Mouse (Mus musculus) forebrain, embryonic 14.5 days (tissue): ENCODE results near the gene Sdhaf1. TPM values are rescaled to one million over a fixed set of nuclear protein-coding genes. Genes with fewer than 3 reads are reported as not detected.

Source experiments
- ATAC-seq: fragments of 200-750 bp; cut with Nextera tagmentation; 2 replicates; pipeline ENCODE4 v1.8.0; 2017; ENCODE audit warnings: mild to moderate bottlenecking, moderate library complexity
- DNase-seq: peaks from one replicate; pipeline ENCODE4 v3.0.0-alpha.2; 2015; ENCODE audit warnings: low spot score
- H3K27ac ChIP-seq: fragments of 300-500 bp; sonication (generic); 2 replicates; pipeline ENCODE4 v1.5.1; 2014; ENCODE audit warnings: low read depth, mild to moderate bottlenecking, control low read depth, low read length, moderate library complexity
- H3K27me3 ChIP-seq: fragments of 300-500 bp; sonication (generic); replicated peaks from 2 replicates; pipeline ENCODE4 v1.6.1; 2014; ENCODE audit warnings: low read length, control low read depth, mixed read lengths; ENCODE audit not compliant: control insufficient read depth, insufficient read depth
- H3K36me3 ChIP-seq: fragments of 300-500 bp; sonication (generic); 2 replicates; pipeline ENCODE4 v1.6.1; 2014; ENCODE audit warnings: low read length, control low read depth; ENCODE audit not compliant: control insufficient read depth, insufficient read depth
- H3K4me1 ChIP-seq: fragments of 300-500 bp; sonication (generic); 2 replicates; pipeline ENCODE4 v1.6.1; 2014; ENCODE audit warnings: antibody characterized with exemption, low read length, control low read depth; ENCODE audit not compliant: control insufficient read depth, insufficient read depth
- H3K4me2 ChIP-seq: fragments of 300-500 bp; sonication (generic); 2 replicates; pipeline ENCODE4 v1.6.1; 2014; ENCODE audit warnings: mild to moderate bottlenecking, control low read depth, low read length
- H3K4me3 ChIP-seq: fragments of 300-500 bp; sonication (generic); 2 replicates; pipeline ENCODE4 v1.5.1; 2014; ENCODE audit warnings: low read depth, low read length, control low read depth
- H3K9ac ChIP-seq: fragments of 300-500 bp; sonication (generic); 2 replicates; pipeline ENCODE4 v1.6.1; 2014; ENCODE audit warnings: mild to moderate bottlenecking, low read length, control low read depth, moderate library complexity
- H3K9me3 ChIP-seq: fragments of 300-500 bp; sonication (generic); replicated peaks from 2 replicates; pipeline ENCODE4 v1.6.1; 2016; ENCODE audit warnings: low read length, control low read depth, mixed read lengths; ENCODE audit not compliant: control insufficient read depth
- WGBS: fragments of 180-500 bp; shearing (Covaris S2); extraction: QIAGEN DNeasy Blood & Tissue Kit; methylation state at CpG from one replicate; pipeline ENCODE4 v1.1.7; 2014; 5-methylcytosine and 5-hydroxymethylcytosine counted together
- polyA plus RNA-seq: library from polyadenylated mRNA; unstranded; fragments of >200 nt; fragmentation: Nextera tagmentation; extraction: Ambion mirVana; gene quantifications from 2 replicates; pipeline ENCODE4 v1.2.1, GENCODE M21; 2014

Gene Sdhaf1
- polyA plus RNA-seq, 1 experiment from 2014 or later: 23.8 TPM

- 5% methylated on average over 27 of the region's 27 CpGs for WGBS
- H3K27me3 ChIP-seq: no peaks in the 10 kb centered on the region
- H3K27ac ChIP-seq: peak within 1 kb of the TSS; percentile 28; the same call in 1 of the 2 replicates
- peak within 1 kb of the TSS; percentile 92 for H3K4me2 ChIP-seq
- H3K36me3 ChIP-seq: peaks cover 44% of the 10 kb centered on the region
- DNase-seq (peak; percentile 98), ATAC-seq (peak; percentile 100)
- H3K4me1 ChIP-seq: peaks cover 6% of the 10 kb centered on the region
- H3K9me3 ChIP-seq: no peaks in the 10 kb centered on the region
- peak within 1 kb of the TSS; percentile 77 for H3K9ac ChIP-seq
- peak within 1 kb of the TSS; percentile 54 for H3K4me3 ChIP-seq
Observed at GRCm38 (mm10) chr7:30308076-30309005, 15.4 kb downstream of the Sdhaf1 start, which contains the start of gene Alkbh6. Gene Alkbh6, plus strand, starts transcription at chr7:30308717.

- 95% methylated on average over 16 of the region's 16 CpGs for WGBS
- Histone ChIP-seq H3K36me3 (peaks cover 54% of the 10 kb centered on the region), H3K4me3 (no peak overlapping the region), H3K27ac (no peak overlapping the region), H3K9me3 (no peaks in the 10 kb centered on the region), H3K27me3 (no peaks in the 10 kb centered on the region), H3K4me1 (peaks cover 6% of the 10 kb centered on the region), H3K4me2 (no peak overlapping the region), H3K9ac (no peak overlapping the region)
- ATAC-seq: no peak
- peak; percentile 41 for DNase-seq
Observed at GRCm38 (mm10) chr7:30306083-30306779, 17.5 kb downstream of the Sdhaf1 start.

- Histone ChIP-seq H3K36me3 (peaks cover 88% of the 10 kb centered on the region), H3K4me3 (no peak overlapping the region), H3K4me1 (no peaks in the 10 kb centered on the region), H3K27me3 (no peaks in the 10 kb centered on the region), H3K27ac (no peak overlapping the region), H3K9me3 (no peaks in the 10 kb centered on the region), H3K9ac (no peak overlapping the region), H3K4me2 (no peak overlapping the region)
- 50% methylated on average over 3 of the region's 3 CpGs for WGBS
- DNase-seq: peak; percentile 59
- 0 out of 2 replicates have a peak, but pooled peaks have one; percentile 16 for ATAC-seq
Observed at GRCm38 (mm10) chr7:30300914-30301313, 22.8 kb downstream of the Sdhaf1 start.

- 82% methylated on average over 16 of the region's 16 CpGs for WGBS
- Histone ChIP-seq H3K27me3 (no peaks in the 10 kb centered on the region), H3K27ac (no peak overlapping the region), H3K36me3 (peaks cover 87% of the 10 kb centered on the region), H3K9me3 (no peaks in the 10 kb centered on the region), H3K4me1 (peaks cover 11% of the 10 kb centered on the region), H3K9ac (no peak overlapping the region), H3K4me2 (no peak overlapping the region), H3K4me3 (no peak overlapping the region)
- DNase-seq (no peak), ATAC-seq (no peak)
Observed at GRCm38 (mm10) chr7:30297266-30297665, 26.4 kb downstream of the Sdhaf1 start.

GRCm38 (mm10) chr7:30296816-30297215 is 26.9 kb downstream of the Sdhaf1 start:
- Histone ChIP-seq H3K27me3 (no peaks in the 10 kb centered on the region), H3K9me3 (no peaks in the 10 kb centered on the region), H3K4me2 (no peak overlapping the region), H3K36me3 (peaks cover 82% of the 10 kb centered on the region), H3K4me1 (peaks cover 13% of the 10 kb centered on the region), H3K9ac (no peak overlapping the region), H3K27ac (no peak overlapping the region), H3K4me3 (no peak overlapping the region)
- WGBS: 95% methylated on average over 15 of the region's 15 CpGs
- ATAC-seq (no peak), DNase-seq (no peak)

GRCm38 (mm10) chr7:30295103-30295502 is 28.6 kb downstream of the Sdhaf1 start:
- Histone ChIP-seq H3K4me2 (no peak overlapping the region), H3K27me3 (no peaks in the 10 kb centered on the region), H3K9me3 (no peaks in the 10 kb centered on the region), H3K9ac (no peak overlapping the region), H3K27ac (no peak overlapping the region), H3K4me3 (no peak overlapping the region), H3K4me1 (peaks cover 16% of the 10 kb centered on the region), H3K36me3 (peaks cover 68% of the 10 kb centered on the region)
- DNase-seq (no peak), ATAC-seq (no peak)
- 79% methylated on average over 10 of the region's 10 CpGs for WGBS

- DNase-seq: no peak
- Histone ChIP-seq H3K4me1 (peaks cover 16% of the 10 kb centered on the region), H3K27ac (no peak overlapping the region), H3K4me2 (no peak overlapping the region), H3K4me3 (no peak overlapping the region), H3K9me3 (no peaks in the 10 kb centered on the region), H3K36me3 (peaks cover 60% of the 10 kb centered on the region), H3K9ac (no peak overlapping the region), H3K27me3 (no peaks in the 10 kb centered on the region)
- 84% methylated on average over 5 of the region's 5 CpGs for WGBS
- no peak for ATAC-seq
Observed at GRCm38 (mm10) chr7:30294296-30294695, 29.4 kb downstream of the Sdhaf1 start.

- Histone ChIP-seq H3K4me2 (peak overlapping the region; percentile 25; the same call in 1 of the 2 replicates), H3K9me3 (no peaks in the 10 kb centered on the region), H3K27me3 (no peaks in the 10 kb centered on the region), H3K9ac (no peak overlapping the region), H3K27ac (0 out of 2 replicates have a peak overlapping the region, but pooled peaks have one; percentile 9), H3K4me3 (no peak overlapping the region), H3K4me1 (peaks cover 16% of the 10 kb centered on the region), H3K36me3 (peaks cover 55% of the 10 kb centered on the region)
- 65% methylated on average over 13 of the region's 13 CpGs for WGBS
- no peak for ATAC-seq
- DNase-seq: peak; percentile 33
Observed at GRCm38 (mm10) chr7:30293795-30294194, 29.9 kb downstream of the Sdhaf1 start.
